Mouse (Mus musculus) limb, embryonic 14.5 days (tissue): ENCODE results near the gene Fbln1. TPM values are rescaled to one million over a fixed set of nuclear protein-coding genes. Genes with fewer than 3 reads are reported as not detected.

Experiments
- ATAC-seq: fragments of 200-750 bp; cut with Nextera tagmentation; 2 replicates; pipeline ENCODE4 v1.8.0; 2017; ENCODE audit warnings: low read depth, moderate number of reproducible peaks, moderate TSS enrichment; ENCODE audit not compliant: low FRiP score
- DNase-seq: peaks from one replicate; pipeline ENCODE4 v3.0.0-alpha.2; 2015; ENCODE audit warnings: low spot score
- H3K27ac ChIP-seq: fragments of 300-500 bp; sonication (generic); replicated peaks from 2 replicates; pipeline ENCODE4 v1.5.1; 2014; ENCODE audit warnings: low read depth, mild to moderate bottlenecking, low read length, moderate library complexity, mixed read lengths
- H3K27me3 ChIP-seq: fragments of 300-500 bp; sonication (generic); 2 replicates; pipeline ENCODE4 v1.6.1; 2014; ENCODE audit warnings: low read length, mixed read lengths; ENCODE audit not compliant: control insufficient read depth, insufficient read depth
- H3K36me3 ChIP-seq: fragments of 300-500 bp; sonication (generic); 2 replicates; pipeline ENCODE4 v1.6.1; 2014; ENCODE audit warnings: mild to moderate bottlenecking, low read length, moderate library complexity, mixed read lengths; ENCODE audit not compliant: control insufficient read depth, insufficient read depth
- H3K4me1 ChIP-seq: fragments of 300-500 bp; sonication (generic); 2 replicates; pipeline ENCODE4 v1.6.1; 2014; ENCODE audit warnings: antibody characterized with exemption, low read length, mixed read lengths; ENCODE audit not compliant: control insufficient read depth, insufficient read depth
- H3K4me2 ChIP-seq: fragments of 300-500 bp; sonication (generic); replicated peaks from 2 replicates; pipeline ENCODE4 v1.6.1; 2014; ENCODE audit warnings: low read depth, mild to moderate bottlenecking, low read length, moderate library complexity; ENCODE audit not compliant: severe bottlenecking
- H3K4me3 ChIP-seq: fragments of 300-500 bp; sonication (generic); replicated peaks from 2 replicates; pipeline ENCODE4 v1.5.1; 2014; ENCODE audit warnings: low read length
- H3K9ac ChIP-seq: fragments of 300-500 bp; sonication (generic); 2 replicates; pipeline ENCODE4 v1.6.1; 2014; ENCODE audit warnings: mild to moderate bottlenecking, low read depth, low read length, moderate library complexity; ENCODE audit not compliant: severe bottlenecking
- H3K9me3 ChIP-seq: fragments of 300-500 bp; sonication (generic); 2 replicates; pipeline ENCODE4 v1.6.1; 2016; ENCODE audit warnings: low read length; ENCODE audit not compliant: control insufficient read depth
- POLR2A ChIP-seq: fragments of 200-500 bp; IDR thresholded peaks from 2 replicates; pipeline ENCODE4 v1.8.0; 2012; ENCODE audit warnings: inconsistent platforms, mild to moderate bottlenecking, moderate library complexity, borderline replicate concordance; ENCODE audit not compliant: insufficient read depth, insufficient read length; ENCODE audit errors: extremely low read depth
- WGBS: fragments of 180-500 bp; shearing (Covaris S2); extraction: QIAGEN DNeasy Blood & Tissue Kit; methylation state at CpG from one replicate; pipeline ENCODE4 v1.1.7; 2014; 5-methylcytosine and 5-hydroxymethylcytosine counted together
- polyA plus RNA-seq, 2 experiments: library from polyadenylated mRNA; depleted of rRNA in 1 of 2; stranded (reverse) in 1 of 2; unstranded in 1 of 2; fragments of >200 nt; fragmentation: Nextera tagmentation in 1 of 2; extraction: Ambion mirVana in 1 of 2; gene quantifications; 2 replicates each; pipeline versions ENCODE4 v1.2.1 to v1.2.3; 2012 to 2014

Fbln1 gene
- polyA plus RNA-seq, 2 experiments, result 255 to 265 TPM

DNA sequence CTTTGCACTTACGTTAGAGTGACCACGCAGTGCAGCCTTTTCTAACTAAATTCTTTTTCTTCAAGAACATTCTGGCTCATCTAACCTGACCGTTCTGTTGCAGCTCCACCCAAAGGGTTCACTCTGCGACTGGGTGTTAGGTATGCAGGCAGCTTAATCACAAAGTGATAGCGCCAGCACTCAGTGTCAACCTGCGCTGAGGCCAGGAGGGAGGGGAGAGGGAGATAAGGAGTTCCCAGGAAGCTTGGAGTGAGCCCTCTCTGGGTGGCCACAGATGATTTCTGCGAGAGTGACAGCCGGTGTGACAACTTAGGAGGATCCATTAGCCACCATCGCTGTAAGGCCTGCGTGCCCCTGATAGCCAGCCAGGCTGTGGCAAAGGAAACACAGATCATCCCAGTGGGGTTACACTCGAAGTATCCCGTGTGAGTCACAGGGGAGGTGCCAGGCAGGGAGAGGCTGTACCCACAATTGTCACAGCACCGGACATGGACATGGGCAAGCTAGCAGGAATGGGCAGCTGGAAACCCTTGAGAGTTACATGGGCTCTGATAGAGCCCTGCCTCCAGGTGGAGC, 24.3 kb downstream of the Fbln1 start:
- DNase-seq, result no peak
- H3K9me3 ChIP-seq, result no peaks in the 10 kb centered on the region
- WGBS, result 92% methylated on average over 13 of the region's 13 CpGs
- H3K9ac ChIP-seq, result no peak overlapping the region
- H3K4me3 ChIP-seq, result no peak overlapping the region
- H3K27ac ChIP-seq, result no peak overlapping the region
- H3K4me1 ChIP-seq, result no peaks in the 10 kb centered on the region
- H3K36me3 ChIP-seq, result peaks cover 84% of the 10 kb centered on the region
- H3K27me3 ChIP-seq, result no peaks in the 10 kb centered on the region
- H3K4me2 ChIP-seq, result no peak overlapping the region
- no peak for ATAC-seq
- TF ChIP-seq POLR2A, result no peak

DNA sequence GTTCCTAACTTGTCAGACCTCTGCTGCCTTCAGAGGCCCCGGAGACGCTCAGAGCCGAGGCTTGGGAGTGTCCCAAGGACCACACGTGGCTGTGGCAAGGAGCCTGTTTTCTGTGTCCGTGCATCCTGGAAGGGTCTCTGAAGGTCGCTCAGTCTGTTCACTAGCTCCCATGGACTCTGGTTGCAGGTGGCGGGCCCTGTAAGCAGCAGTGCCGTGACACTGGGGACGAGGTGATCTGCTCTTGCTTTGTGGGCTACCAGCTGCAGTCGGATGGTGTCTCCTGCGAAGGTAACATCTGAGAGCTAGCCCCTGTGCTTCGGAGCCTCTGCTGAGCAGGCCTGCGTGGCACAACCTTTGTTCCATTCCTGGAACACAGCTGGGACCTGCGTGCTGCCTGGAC, 24.9 kb downstream of the Fbln1 start:
- no peak for ATAC-seq
- Histone ChIP-seq H3K4me3 (no peak overlapping the region), H3K36me3 (peaks cover 88% of the 10 kb centered on the region), H3K9ac (no peak overlapping the region), H3K27me3 (no peaks in the 10 kb centered on the region), H3K27ac (no peak overlapping the region), H3K4me2 (no peak overlapping the region), H3K4me1 (no peaks in the 10 kb centered on the region), H3K9me3 (no peaks in the 10 kb centered on the region)
- 90% methylated on average over 14 of the region's 14 CpGs for WGBS
- TF ChIP-seq POLR2A, result no peak
- no peak for DNase-seq

DNA sequence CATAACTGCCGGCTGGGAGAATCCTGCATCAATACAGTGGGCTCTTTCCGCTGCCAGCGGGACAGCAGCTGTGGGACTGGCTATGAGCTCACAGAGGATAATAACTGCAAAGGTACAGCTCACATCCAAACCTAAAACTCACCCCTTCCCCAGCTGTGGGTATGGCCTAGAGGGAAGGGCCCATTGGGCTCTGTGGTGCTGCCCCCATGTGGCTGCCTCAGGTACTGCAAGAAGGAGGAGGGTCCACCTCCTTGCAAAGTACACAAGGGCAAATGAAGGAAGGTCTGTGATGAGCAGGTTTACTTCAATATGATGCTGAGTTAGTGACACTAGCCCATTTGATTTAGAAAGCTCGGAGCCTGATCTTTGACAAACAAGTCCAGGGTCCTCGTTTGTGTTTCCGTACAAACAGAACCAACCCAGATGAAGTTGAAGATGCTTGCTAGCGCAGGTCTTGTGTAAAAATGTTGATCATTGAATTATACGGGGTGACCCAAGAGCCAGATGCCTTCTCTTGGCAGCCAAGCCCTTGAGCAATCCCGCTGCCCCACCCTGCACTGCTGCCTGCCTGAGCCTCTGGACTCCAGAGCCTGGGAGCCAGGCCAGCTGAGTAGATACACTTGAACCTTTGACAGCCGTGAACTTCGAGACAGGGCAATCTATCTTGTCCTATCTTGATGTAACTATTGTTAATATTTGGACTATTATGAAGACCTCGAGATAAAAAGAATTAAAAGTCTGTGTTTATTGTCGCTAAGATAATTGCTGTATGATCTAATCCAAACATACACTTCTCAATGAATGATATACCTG, 25.9 kb downstream of the Fbln1 start:
- H3K9ac ChIP-seq, result no peak overlapping the region
- no peak overlapping the region for H3K27ac ChIP-seq
- H3K27me3 ChIP-seq, result no peaks in the 10 kb centered on the region
- no peaks in the 10 kb centered on the region for H3K4me1 ChIP-seq
- no peak overlapping the region for H3K4me2 ChIP-seq
- peaks cover 86% of the 10 kb centered on the region for H3K36me3 ChIP-seq
- ATAC-seq (peak; percentile 32; the same call in 1 of the 2 replicates), DNase-seq (peak; percentile 64)
- WGBS, result 74% methylated on average over 13 of the region's 13 CpGs
- H3K9me3 ChIP-seq, result no peaks in the 10 kb centered on the region
- no peak for TF ChIP-seq POLR2A
- H3K4me3 ChIP-seq, result no peak overlapping the region

DNA sequence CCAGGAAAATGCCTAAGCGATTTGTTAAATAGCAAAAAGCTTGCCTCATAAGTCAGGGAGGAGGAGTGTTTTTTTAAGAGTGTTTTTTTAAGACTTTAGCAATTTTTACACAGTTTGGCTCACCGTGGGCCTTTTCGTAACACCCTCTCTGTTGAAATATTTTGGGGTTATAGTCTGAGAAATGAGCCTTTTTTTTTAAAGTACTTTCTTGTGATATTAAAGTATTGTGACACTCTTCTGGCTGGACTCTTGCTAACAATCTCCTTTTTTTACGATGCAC, 26.4 kb downstream of the Fbln1 start:
- Histone ChIP-seq H3K9ac (no peak overlapping the region), H3K27ac (no peak overlapping the region), H3K4me1 (no peaks in the 10 kb centered on the region), H3K27me3 (no peaks in the 10 kb centered on the region), H3K4me2 (no peak overlapping the region), H3K4me3 (no peak overlapping the region), H3K36me3 (peaks cover 86% of the 10 kb centered on the region), H3K9me3 (no peaks in the 10 kb centered on the region)
- no peak for TF ChIP-seq POLR2A
- 80% methylated on average over 4 of the region's 4 CpGs for WGBS
- DNase-seq (no peak), ATAC-seq (no peak)

DNA sequence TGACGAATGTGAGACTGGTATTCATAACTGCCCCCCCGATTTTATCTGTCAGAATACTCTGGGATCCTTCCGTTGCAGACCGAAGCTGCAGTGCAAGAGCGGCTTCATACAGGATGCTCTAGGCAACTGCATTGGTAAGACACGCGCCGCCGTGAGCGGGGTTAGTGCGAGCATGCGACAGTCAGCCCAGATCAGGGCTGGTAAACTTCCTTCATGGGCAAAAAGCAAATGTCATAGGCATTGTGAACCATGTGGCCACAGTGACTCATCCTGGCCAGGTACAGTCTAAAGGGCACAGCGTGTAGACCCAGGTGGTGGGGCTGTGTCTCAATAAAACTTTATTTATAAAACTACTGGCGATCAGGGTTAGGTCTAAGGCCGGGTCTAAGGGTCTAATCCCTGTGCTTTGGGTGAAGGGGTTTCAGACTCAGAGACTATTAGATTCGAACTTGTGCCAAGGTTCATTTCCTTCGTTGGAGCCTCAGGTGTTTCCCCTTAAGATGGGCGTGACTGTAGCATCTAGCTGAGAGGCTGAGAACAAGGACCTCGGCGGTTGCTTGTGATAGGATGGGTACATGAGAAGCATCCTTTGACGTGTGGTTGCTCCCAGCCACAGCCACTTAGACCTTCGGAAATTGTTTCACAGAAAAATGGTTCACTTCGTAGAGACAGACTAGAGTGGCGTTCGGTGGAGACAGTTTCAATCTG, 26.9 kb downstream of the Fbln1 start:
- peaks cover 87% of the 10 kb centered on the region for H3K36me3 ChIP-seq
- 93% methylated on average over 25 of the region's 25 CpGs for WGBS
- H3K27ac ChIP-seq, result no peak overlapping the region
- no peak overlapping the region for H3K9ac ChIP-seq
- TF ChIP-seq POLR2A, result no peak
- DNase-seq (no peak), ATAC-seq (no peak)
- no peak overlapping the region for H3K4me3 ChIP-seq
- H3K9me3 ChIP-seq, result no peaks in the 10 kb centered on the region
- no peak overlapping the region for H3K4me2 ChIP-seq
- H3K27me3 ChIP-seq, result no peaks in the 10 kb centered on the region
- H3K4me1 ChIP-seq, result no peaks in the 10 kb centered on the region
